Mouse (Mus musculus) hindbrain, embryonic 16.5 days (tissue): ENCODE results near the gene Zfp524. TPM values are rescaled to one million over a fixed set of nuclear protein-coding genes. Genes with fewer than 3 reads are reported as not detected.
A peak's percentile ranks its signal among the peaks of the same experiment; 100 is the strongest.
"Not testable (repeated sequence)": the region's sequence is repeated elsewhere in the genome, so short reads cannot be mapped to it uniquely, and the experiment has no call there.

ENCODE experiments used
- ATAC-seq: fragments of 200-750 bp; cut with Nextera tagmentation; 2 replicates; pipeline ENCODE4 v1.8.0; 2017; ENCODE audit warnings: moderate TSS enrichment, moderate library complexity
- H3K27ac ChIP-seq: fragments of 300-500 bp; sonication (generic); 2 replicates; pipeline ENCODE4 v1.5.1; 2014; ENCODE audit warnings: low read depth, mild to moderate bottlenecking, control low read depth, low read length, moderate library complexity
- H3K27me3 ChIP-seq: fragments of 300-500 bp; sonication (generic); replicated peaks from 2 replicates; pipeline ENCODE4 v1.6.1; 2014; ENCODE audit warnings: low read length; ENCODE audit not compliant: control insufficient read depth, insufficient read depth
- H3K36me3 ChIP-seq: fragments of 300-500 bp; sonication (generic); 2 replicates; pipeline ENCODE4 v1.6.1; 2014; ENCODE audit warnings: mild to moderate bottlenecking, low read length, moderate library complexity, mixed read lengths; ENCODE audit not compliant: control insufficient read depth, insufficient read depth
- H3K4me1 ChIP-seq: fragments of 300-500 bp; sonication (generic); 2 replicates; pipeline ENCODE4 v1.6.1; 2014; ENCODE audit warnings: low read depth, low read length; ENCODE audit not compliant: control insufficient read depth, insufficient read depth
- H3K4me2 ChIP-seq: fragments of 300-500 bp; sonication (generic); 2 replicates; pipeline ENCODE4 v1.6.1; 2014; ENCODE audit warnings: mild to moderate bottlenecking, low read length, control low read depth, moderate library complexity
- H3K4me3 ChIP-seq: fragments of 300-500 bp; sonication (generic); 2 replicates; pipeline ENCODE4 v1.5.1; 2014; ENCODE audit warnings: mild to moderate bottlenecking, low read length, control low read depth, moderate library complexity
- H3K9ac ChIP-seq: fragments of 300-500 bp; sonication (generic); 2 replicates; pipeline ENCODE4 v1.6.1; 2014; ENCODE audit warnings: low read depth, mild to moderate bottlenecking, control low read depth, low read length, moderate library complexity
- H3K9me3 ChIP-seq: fragments of 300-500 bp; sonication (generic); 2 replicates; pipeline ENCODE4 v1.6.1; 2014; ENCODE audit warnings: mild to moderate bottlenecking, low read length, moderate library complexity; ENCODE audit not compliant: control insufficient read depth
- WGBS: fragments of 180-500 bp; shearing (Covaris S2); extraction: QIAGEN DNeasy Blood & Tissue Kit; methylation state at CpG from one replicate; pipeline ENCODE4 v1.1.7; 2014; 5-methylcytosine and 5-hydroxymethylcytosine counted together
- polyA plus RNA-seq: library from polyadenylated mRNA; unstranded; fragments of >200 nt; fragmentation: Nextera tagmentation; extraction: Ambion mirVana; gene quantifications from 2 replicates; pipeline ENCODE4 v1.2.1, GENCODE M21; 2015

Gene Zfp524
- polyA plus RNA-seq, 1 experiment from 2014 or later: 9.3 TPM

GRCm38 (mm10) chr7:5012681-5013513 is 1.3 kb upstream of the Zfp524 start:
- no peak overlapping the region for H3K27ac ChIP-seq
- no peak overlapping the region for H3K4me2 ChIP-seq
- WGBS: 92% methylated on average over 27 of the region's 27 CpGs

DNA sequence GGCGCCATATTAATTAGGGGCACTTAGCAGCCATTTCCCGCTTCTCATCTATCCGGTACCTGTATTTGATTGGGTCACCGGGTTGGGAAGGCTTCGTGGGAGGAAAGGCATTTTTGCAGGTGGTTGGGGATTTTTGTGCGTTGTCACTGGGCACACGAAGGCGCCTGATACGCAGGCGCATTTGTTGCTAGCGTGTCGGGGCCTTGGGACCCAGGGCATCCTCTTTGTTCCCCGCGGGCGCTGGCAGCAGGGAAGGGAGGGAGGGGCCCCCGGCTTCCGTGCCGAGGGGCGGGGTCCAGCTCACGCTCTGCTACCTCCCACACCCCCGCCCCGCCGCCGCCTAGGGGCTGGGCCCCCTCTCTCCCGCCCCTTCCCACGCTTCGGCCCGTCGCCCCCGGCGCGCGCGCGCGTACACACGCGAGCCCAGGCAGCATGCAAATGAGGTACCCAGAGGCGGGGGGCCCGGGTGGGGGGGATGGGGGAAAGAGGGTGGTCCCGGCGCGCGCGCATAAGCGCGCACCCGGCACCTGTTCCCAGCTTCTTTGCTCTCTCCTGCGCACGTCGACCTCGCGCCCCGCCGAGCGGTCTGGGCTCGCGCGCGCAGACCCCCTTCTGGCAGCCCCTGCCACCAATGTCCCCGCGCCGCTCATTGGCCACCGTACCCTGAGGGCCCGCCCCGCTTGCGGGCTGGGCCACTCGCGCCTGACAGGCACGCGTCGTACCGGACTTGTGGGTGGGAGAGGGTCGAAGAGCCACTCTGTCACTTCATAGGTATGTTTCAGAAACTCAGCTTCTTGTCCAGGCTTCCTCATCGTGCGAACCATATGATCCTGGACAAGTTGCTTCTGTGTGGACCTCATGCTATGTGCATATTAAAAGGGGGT is 1.1 kb downstream of the Zfp524 start, which contains the start of gene Gm44973:
Gm44973 (plus strand) TSS at position 379 of the 884 bp plus-strand sequence.
- Histone ChIP-seq H3K36me3 (peaks cover 18% of the 10 kb centered on the region), H3K9ac (peak within 1 kb of the TSS; percentile 66), H3K27ac (peak within 1 kb of the TSS; percentile 98), H3K4me1 (peaks cover 10% of the 10 kb centered on the region), H3K9me3 (no peaks in the 10 kb centered on the region), H3K4me3 (peak within 1 kb of the TSS; percentile 51), H3K4me2 (peak within 1 kb of the TSS; percentile 67), H3K27me3 (no peaks in the 10 kb centered on the region)
- ATAC-seq: peak; percentile 76
- WGBS: under 1% methylated on average over 67 of the region's 76 CpGs

More at GRCm38 (mm10) chr7:5012681-5013513, 1.3 kb upstream of the Zfp524 start:
- Histone ChIP-seq H3K4me1 (peaks cover 8% of the 10 kb centered on the region), H3K27me3 (no peaks in the 10 kb centered on the region), H3K4me3 (no peak overlapping the region), H3K9me3 (no peaks in the 10 kb centered on the region), H3K36me3 (peaks cover 40% of the 10 kb centered on the region), H3K9ac (no peak overlapping the region)
- ATAC-seq: no peak

- no peak for ATAC-seq
- H3K4me3 ChIP-seq: peak overlapping the region; percentile 51
- no peaks in the 10 kb centered on the region for H3K27me3 ChIP-seq
- no peaks in the 10 kb centered on the region for H3K9me3 ChIP-seq
- peak overlapping the region; percentile 98 for H3K27ac ChIP-seq
- peak overlapping the region; percentile 64 for H3K9ac ChIP-seq
- H3K36me3 ChIP-seq: peaks cover 13% of the 10 kb centered on the region
- peaks cover 12% of the 10 kb centered on the region for H3K4me1 ChIP-seq
- H3K4me2 ChIP-seq: peak overlapping the region; percentile 63
- WGBS: 65% methylated on average over 3 of the region's 3 CpGs
Observed at GRCm38 (mm10) chr7:5016057-5016456, 1.8 kb downstream of the Zfp524 start.

DNA sequence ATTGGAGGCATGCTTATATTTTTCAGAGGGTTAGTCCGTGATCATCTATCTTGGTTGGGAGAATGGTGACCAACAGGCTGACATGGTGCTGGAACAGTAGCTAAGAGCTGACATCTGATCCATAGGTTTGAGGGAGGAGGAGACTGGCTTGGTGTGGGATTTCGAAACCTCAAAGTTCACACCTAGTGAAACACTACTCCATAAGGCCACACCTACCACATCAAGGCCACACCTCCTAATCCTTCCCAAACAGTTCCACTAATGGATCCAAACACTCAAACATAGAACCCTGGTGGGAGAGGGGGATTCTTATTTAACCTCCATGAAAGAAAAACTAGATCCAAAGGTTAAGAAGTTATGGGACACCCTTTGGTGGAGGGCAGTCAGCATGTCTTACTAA is 2.7 kb downstream of the Zfp524 start:
- 100% methylated on average over 2 of the region's 2 CpGs for WGBS
- H3K9ac ChIP-seq: no peak overlapping the region
- H3K4me2 ChIP-seq: no peak overlapping the region
- no peak overlapping the region for H3K4me3 ChIP-seq
- H3K27me3 ChIP-seq: no peaks in the 10 kb centered on the region
- no peak for ATAC-seq
- H3K27ac ChIP-seq: no peak overlapping the region
- no peaks in the 10 kb centered on the region for H3K9me3 ChIP-seq
- peaks cover 19% of the 10 kb centered on the region for H3K4me1 ChIP-seq
- H3K36me3 ChIP-seq: peaks cover 5% of the 10 kb centered on the region

DNA sequence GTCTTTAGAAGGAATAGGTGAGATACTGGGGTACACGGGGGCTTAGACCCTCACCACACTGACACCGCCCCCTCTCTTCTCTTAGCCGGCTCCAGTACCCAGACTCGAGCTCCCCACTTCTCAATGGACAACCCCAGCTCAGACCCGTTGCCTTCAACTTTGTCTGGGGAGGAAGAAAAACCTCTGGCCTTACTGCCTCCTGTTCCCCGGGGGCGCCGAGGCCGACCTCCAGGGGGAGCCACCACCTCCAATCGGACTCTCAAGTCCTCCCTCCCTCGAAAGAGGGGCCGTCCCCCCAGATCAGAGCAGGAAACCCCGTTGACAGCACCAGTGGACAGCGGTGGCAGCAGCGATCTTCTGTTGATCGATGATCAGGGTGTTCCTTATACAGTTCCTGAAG is 3.1 kb downstream of the Zfp524 start:
- peaks cover 19% of the 10 kb centered on the region for H3K4me1 ChIP-seq
- no peak overlapping the region for H3K27ac ChIP-seq
- H3K9me3 ChIP-seq: no peaks in the 10 kb centered on the region
- WGBS: 94% methylated on average over 16 of the region's 16 CpGs
- H3K36me3 ChIP-seq: peaks cover 5% of the 10 kb centered on the region
- no peak overlapping the region for H3K9ac ChIP-seq
- no peak overlapping the region for H3K4me2 ChIP-seq
- no peak overlapping the region for H3K4me3 ChIP-seq
- no peaks in the 10 kb centered on the region for H3K27me3 ChIP-seq
- no peak for ATAC-seq

GRCm38 (mm10) chr7:5017931-5018330 is 3.7 kb downstream of the Zfp524 start:
- H3K4me3 ChIP-seq: no peak overlapping the region
- ATAC-seq: no peak
- WGBS: 97% methylated on average over 21 of the region's 21 CpGs
- no peak overlapping the region for H3K4me2 ChIP-seq
- no peaks in the 10 kb centered on the region for H3K27me3 ChIP-seq
- H3K9ac ChIP-seq: no peak overlapping the region
- H3K9me3 ChIP-seq: no peaks in the 10 kb centered on the region
- peaks cover 19% of the 10 kb centered on the region for H3K4me1 ChIP-seq
- H3K36me3 ChIP-seq: 0 out of 2 replicates have a peak, but pooled peaks cover 4% of the 10 kb centered on the region
- no peak overlapping the region for H3K27ac ChIP-seq

- Histone ChIP-seq H3K4me3 (peak overlapping the region; percentile 81), H3K4me1 (peaks cover 17% of the 10 kb centered on the region), H3K4me2 (peak overlapping the region; percentile 84), H3K27ac (peak overlapping the region; percentile 93)
- H3K27me3 ChIP-seq, H3K9ac ChIP-seq, H3K9me3 ChIP-seq, H3K36me3 ChIP-seq, ATAC-seq: not testable (repeated sequence)
- 31% methylated on average over 8 of the region's 8 CpGs for WGBS
Observed at GRCm38 (mm10) chr7:5019576-5019975, 5.4 kb downstream of the Zfp524 start.

DNA sequence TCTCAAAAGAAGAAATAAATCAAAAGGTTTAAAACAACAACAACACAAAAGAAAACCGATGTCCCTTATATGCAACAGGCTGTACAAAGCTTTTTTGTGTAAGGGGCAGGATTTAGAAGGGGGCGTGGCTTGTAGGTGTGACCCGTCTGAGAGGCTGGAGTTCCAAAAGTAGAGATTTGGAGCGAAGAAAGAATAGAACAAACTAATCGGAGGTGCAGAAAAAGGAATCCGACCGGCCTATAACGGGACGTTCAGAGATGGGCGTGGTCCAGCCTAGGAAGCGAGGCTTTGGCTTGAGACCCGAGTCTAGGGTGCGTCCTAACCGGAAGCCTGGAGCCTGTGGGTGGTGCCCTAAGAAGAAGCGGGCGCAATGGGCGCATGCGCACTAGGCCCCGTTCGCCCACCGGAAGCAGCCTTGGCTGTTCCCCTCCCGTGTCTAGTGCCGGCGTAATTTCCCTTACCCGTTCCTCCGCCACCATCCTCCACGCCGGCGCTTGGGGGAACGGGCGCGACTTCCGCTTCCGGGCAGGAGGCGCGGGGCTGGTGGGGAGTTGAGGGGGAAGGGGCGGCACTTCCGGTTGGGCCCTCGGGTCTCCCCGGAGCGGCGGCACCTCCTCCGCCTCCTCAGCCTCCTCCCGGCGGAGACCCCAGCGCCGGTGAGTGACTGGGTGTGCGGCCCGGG is 5.9 kb downstream of the Zfp524 start, which contains the start of the genes Zfp865 and Ccdc106:
Zfp865 (plus strand) TSS at position 377 of the 682 bp plus-strand sequence.
Ccdc106 (plus strand) TSS at position 554 of the 682 bp plus-strand sequence.
- ATAC-seq: peak; percentile 92

More for the DNA sequence above, 5.9 kb downstream of the Zfp524 start, which contains the start of the genes Zfp865 and Ccdc106:
- no peaks in the 10 kb centered on the region for H3K27me3 ChIP-seq
- WGBS: under 1% methylated on average over 41 of the region's 49 CpGs
- H3K9me3 ChIP-seq: no peaks in the 10 kb centered on the region
- H3K36me3 ChIP-seq: peaks cover 9% of the 10 kb centered on the region; the same call in 1 of the 2 replicates
- H3K4me1 ChIP-seq: peaks cover 17% of the 10 kb centered on the region
- H3K4me2 ChIP-seq: peak within 1 kb of the TSS; percentile 84
- peak within 1 kb of the TSS; percentile 98 for H3K9ac ChIP-seq
- H3K27ac ChIP-seq: peak within 1 kb of the TSS; percentile 93
- H3K4me3 ChIP-seq: peak within 1 kb of the TSS; percentile 81
